Mouse (Mus musculus): Measurements from ENCODE around the gene Ccz1. TPM values are rescaled to one million over a fixed set of nuclear protein-coding genes. Genes with fewer than 3 reads are reported as not detected.

Ccz1 gene
- polyA plus RNA-seq, 1 experiment from 2014 or later = 105 TPM

- no peak for DNase-seq (ENCODE audit: low spot score)
- no peaks in the 10 kb centered on the region for H3K9me3 ChIP-seq (replicated peaks)
- 92% methylated on average over 4 of the region's 4 CpGs for WGBS
- H3K27me3 ChIP-seq (ENCODE audit: low read depth, poor library complexity, severe bottlenecking) = no peaks in the 10 kb centered on the region
- no peaks in the 10 kb centered on the region for H3K4me1 ChIP-seq
- H3K4me3 ChIP-seq = no peak overlapping the region
- no peak overlapping the region for H3K27ac ChIP-seq (replicated peaks)
- peaks cover 100% of the 10 kb centered on the region for H3K36me3 ChIP-seq
Observed at GRCm38 (mm10) chr5:143989046-143989445, 25.6 kb downstream of the Ccz1 start.

GRCm38 (mm10) chr5:143987596-143987995 lies 27.1 kb downstream of the Ccz1 start:
- Histone ChIP-seq H3K27ac (replicated peaks) (no peak overlapping the region), H3K4me3 (no peak overlapping the region), H3K36me3 (peaks cover 96% of the 10 kb centered on the region), H3K27me3 (ENCODE audit: low read depth, poor library complexity, severe bottlenecking) (no peaks in the 10 kb centered on the region), H3K4me1 (no peaks in the 10 kb centered on the region), H3K9me3 (replicated peaks) (no peaks in the 10 kb centered on the region)
- DNase-seq (ENCODE audit: low spot score) = no peak
- 93% methylated on average over 3 of the region's 3 CpGs for WGBS

- H3K4me1 ChIP-seq = peaks cover 7% of the 10 kb centered on the region
- no peak overlapping the region for H3K4me3 ChIP-seq
- H3K9me3 ChIP-seq (replicated peaks) = no peaks in the 10 kb centered on the region
- 94% methylated on average over 7 of the region's 7 CpGs for WGBS
- DNase-seq (ENCODE audit: low spot score) = no peak
- no peaks in the 10 kb centered on the region for H3K27me3 ChIP-seq (ENCODE audit: low read depth, poor library complexity, severe bottlenecking)
- peaks cover 74% of the 10 kb centered on the region for H3K36me3 ChIP-seq
- H3K27ac ChIP-seq (replicated peaks) = no peak overlapping the region
Observed at GRCm38 (mm10) chr5:143985381-143985780, 29.3 kb downstream of the Ccz1 start.

GRCm38 (mm10) chr5:143982361-143982760 lies 32.3 kb downstream of the Ccz1 start:
- Histone ChIP-seq H3K27ac (replicated peaks) (no peak overlapping the region), H3K4me1 (peaks cover 7% of the 10 kb centered on the region), H3K4me3 (no peak overlapping the region), H3K27me3 (ENCODE audit: low read depth, poor library complexity, severe bottlenecking) (no peaks in the 10 kb centered on the region), H3K9me3 (replicated peaks) (no peaks in the 10 kb centered on the region), H3K36me3 (peaks cover 44% of the 10 kb centered on the region)
- DNase-seq (ENCODE audit: low spot score) = no peak
- 94% methylated on average over 2 of the region's 2 CpGs for WGBS

- Histone ChIP-seq H3K27me3 (ENCODE audit: low read depth, poor library complexity, severe bottlenecking) (no peaks in the 10 kb centered on the region), H3K4me3 (no peak overlapping the region), H3K27ac (replicated peaks) (0 out of 2 replicates have a peak overlapping the region, but pooled peaks have one; percentile 28), H3K36me3 (peaks cover 29% of the 10 kb centered on the region), H3K9me3 (replicated peaks) (no peaks in the 10 kb centered on the region), H3K4me1 (peaks cover 7% of the 10 kb centered on the region)
- no peak for DNase-seq (ENCODE audit: low spot score)
- WGBS = 38% methylated on average over 9 of the region's 9 CpGs
Observed at GRCm38 (mm10) chr5:143980858-143981257, 33.8 kb downstream of the Ccz1 start.

- WGBS = 80% methylated on average over 16 of the region's 16 CpGs
Observed at GRCm38 (mm10) chr5:143976726-143977431, 37.8 kb downstream of the Ccz1 start.

GRCm38 (mm10) chr5:143976232-143976631 lies 38.4 kb downstream of the Ccz1 start:
- Histone ChIP-seq H3K36me3 (no peaks in the 10 kb centered on the region), H3K4me1 (peaks cover 7% of the 10 kb centered on the region), H3K27ac (replicated peaks) (no peak overlapping the region), H3K4me3 (no peak overlapping the region), H3K9me3 (replicated peaks) (no peaks in the 10 kb centered on the region), H3K27me3 (ENCODE audit: low read depth, poor library complexity, severe bottlenecking) (no peaks in the 10 kb centered on the region)
- WGBS = 87% methylated on average over 11 of the region's 11 CpGs
- DNase-seq (ENCODE audit: low spot score) = no peak

More at GRCm38 (mm10) chr5:143976726-143977431, 37.8 kb downstream of the Ccz1 start:
- peaks cover 7% of the 10 kb centered on the region for H3K4me1 ChIP-seq
- DNase-seq (ENCODE audit: low spot score) = no peak
- no peaks in the 10 kb centered on the region for H3K36me3 ChIP-seq
- no peak overlapping the region for H3K4me3 ChIP-seq
- H3K27ac ChIP-seq (replicated peaks) = no peak overlapping the region
- H3K27me3 ChIP-seq (ENCODE audit: low read depth, poor library complexity, severe bottlenecking) = no peaks in the 10 kb centered on the region
- H3K9me3 ChIP-seq (replicated peaks) = no peaks in the 10 kb centered on the region

GRCm38 (mm10) chr5:143975631-143975933 lies 39.1 kb downstream of the Ccz1 start:
- WGBS = 68% methylated on average over 2 of the region's 2 CpGs

GRCm38 (mm10) chr5:143974931-143975630 lies 39.6 kb downstream of the Ccz1 start:
- no peaks in the 10 kb centered on the region for H3K36me3 ChIP-seq
- peak; percentile 78 for DNase-seq (ENCODE audit: low spot score)
- H3K4me3 ChIP-seq = no peak overlapping the region
- H3K27ac ChIP-seq (replicated peaks) = no peak overlapping the region
- no peaks in the 10 kb centered on the region for H3K9me3 ChIP-seq (replicated peaks)
- H3K4me1 ChIP-seq = no peaks in the 10 kb centered on the region
- no peaks in the 10 kb centered on the region for H3K27me3 ChIP-seq (ENCODE audit: low read depth, poor library complexity, severe bottlenecking)
- WGBS = 53% methylated on average over 4 of the region's 4 CpGs

More at GRCm38 (mm10) chr5:143975631-143975933, 39.1 kb downstream of the Ccz1 start:
- Histone ChIP-seq H3K36me3 (no peaks in the 10 kb centered on the region), H3K27ac (replicated peaks) (no peak overlapping the region), H3K27me3 (ENCODE audit: low read depth, poor library complexity, severe bottlenecking) (no peaks in the 10 kb centered on the region), H3K4me3 (no peak overlapping the region), H3K4me1 (peaks cover 2% of the 10 kb centered on the region), H3K9me3 (replicated peaks) (no peaks in the 10 kb centered on the region)
- no peak for DNase-seq (ENCODE audit: low spot score)

GRCm38 (mm10) chr5:143972628-143973027 lies 42.0 kb downstream of the Ccz1 start:
- no peak overlapping the region for H3K27ac ChIP-seq (replicated peaks)
- H3K9me3 ChIP-seq (replicated peaks) = no peaks in the 10 kb centered on the region
- H3K4me1 ChIP-seq = no peaks in the 10 kb centered on the region
- H3K4me3 ChIP-seq = no peak overlapping the region
- DNase-seq (ENCODE audit: low spot score) = no peak
- H3K36me3 ChIP-seq = no peaks in the 10 kb centered on the region
- WGBS = 71% methylated on average over 3 of the region's 3 CpGs
- H3K27me3 ChIP-seq (ENCODE audit: low read depth, poor library complexity, severe bottlenecking) = no peaks in the 10 kb centered on the region

- 92% methylated on average over 12 of the region's 12 CpGs for WGBS
- H3K36me3 ChIP-seq = no peaks in the 10 kb centered on the region
- H3K4me3 ChIP-seq = no peak overlapping the region
- no peaks in the 10 kb centered on the region for H3K4me1 ChIP-seq
- no peak overlapping the region for H3K27ac ChIP-seq (replicated peaks)
- H3K9me3 ChIP-seq (replicated peaks) = no peaks in the 10 kb centered on the region
- H3K27me3 ChIP-seq (ENCODE audit: low read depth, poor library complexity, severe bottlenecking) = no peaks in the 10 kb centered on the region
- no peak for DNase-seq (ENCODE audit: low spot score)
Observed at GRCm38 (mm10) chr5:143966671-143967070, 48.0 kb downstream of the Ccz1 start.

GRCm38 (mm10) chr5:143965586-143966345 lies 48.9 kb downstream of the Ccz1 start:
- no peak overlapping the region for H3K27ac ChIP-seq (replicated peaks)
- H3K4me1 ChIP-seq = no peaks in the 10 kb centered on the region
- H3K27me3 ChIP-seq (ENCODE audit: low read depth, poor library complexity, severe bottlenecking) = no peaks in the 10 kb centered on the region
- H3K9me3 ChIP-seq (replicated peaks) = no peaks in the 10 kb centered on the region
- H3K36me3 ChIP-seq = no peaks in the 10 kb centered on the region
- no peak overlapping the region for H3K4me3 ChIP-seq
- 89% methylated on average over 12 of the region's 12 CpGs for WGBS
- no peak for DNase-seq (ENCODE audit: low spot score)

GRCm38 (mm10) chr5:143961176-143961575 lies 53.5 kb downstream of the Ccz1 start:
- peaks cover 5% of the 10 kb centered on the region for H3K9me3 ChIP-seq (replicated peaks)
- DNase-seq (ENCODE audit: low spot score) = no peak
- H3K36me3 ChIP-seq = no peaks in the 10 kb centered on the region
- 94% methylated on average over 8 of the region's 8 CpGs for WGBS
- no peak overlapping the region for H3K27ac ChIP-seq (replicated peaks)
- H3K27me3 ChIP-seq (ENCODE audit: low read depth, poor library complexity, severe bottlenecking) = no peaks in the 10 kb centered on the region
- H3K4me1 ChIP-seq = no peaks in the 10 kb centered on the region
- no peak overlapping the region for H3K4me3 ChIP-seq

Data from midbrain, embryonic 10.5 days (tissue).